Mouse (Mus musculus): ENCODE measurements around the gene Osbpl3.

DNA sequence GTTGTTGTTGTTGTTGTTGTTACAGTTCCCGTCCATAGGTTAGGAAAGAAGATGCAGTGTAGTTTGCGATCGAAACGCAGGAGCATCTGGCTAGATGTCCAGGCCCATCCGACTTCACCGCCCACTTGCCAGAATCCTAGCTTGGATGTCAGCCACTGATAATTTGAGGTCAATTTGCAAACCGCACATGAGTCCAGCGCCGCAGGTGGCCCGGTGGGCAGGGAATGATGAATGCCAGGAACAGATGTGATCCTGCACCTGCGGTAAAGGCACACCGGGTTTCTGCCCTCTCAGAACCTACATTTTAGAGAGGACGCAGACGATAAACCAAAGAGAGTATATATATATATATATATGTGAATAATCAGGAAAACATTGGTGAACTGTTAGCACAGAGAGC, 705 bp upstream of the Osbpl3 start:
- TF ChIP-seq POLR2A (IDR thresholded peaks at IDR 0.05; ENCODE audit: borderline replicate concordance, insufficient read depth, low read length) = no peak
- no peak for TF ChIP-seq CTCF (IDR thresholded peaks at IDR 0.05; ENCODE audit: borderline replicate concordance, insufficient read depth, low read depth, low read length)
